Mouse (Mus musculus) left cerebral cortex, postnatal 10 days (tissue): ENCODE measurements around the gene Ndufv2. TPM values are rescaled to one million over a fixed set of nuclear protein-coding genes. Genes with fewer than 3 reads are reported as not detected.
A peak's percentile ranks its signal among the peaks of the same experiment; 100 is the strongest.
"Not testable (repeated sequence)": the region's sequence is repeated elsewhere in the genome, so short reads cannot be mapped to it uniquely, and the experiment has no call there.

Source experiments
- DNase-seq, 2 experiments: peaks; one replicate each; pipeline ENCODE4 v3.0.0; 2021 to 2022; ENCODE audit warnings: low spot score in 2 of 2, mixed read lengths in 1 of 2; ENCODE audit errors: extremely low spot score in 1 of 2
- intact Hi-C: fragments of 180-260 bp; cut with DNase I; formaldehyde crosslinking; loops from one replicate; pipeline ENCODE4 v1.15.1; 2025
- total RNA-seq, 2 experiments: library from RNA; stranded (reverse); gene quantifications; 2 replicates each; pipeline ENCODE4 v1.2.3; 2021

Gene Ndufv2
- total RNA-seq, 2 experiments from 2014 or later = 246 to 254 TPM

DNA sequence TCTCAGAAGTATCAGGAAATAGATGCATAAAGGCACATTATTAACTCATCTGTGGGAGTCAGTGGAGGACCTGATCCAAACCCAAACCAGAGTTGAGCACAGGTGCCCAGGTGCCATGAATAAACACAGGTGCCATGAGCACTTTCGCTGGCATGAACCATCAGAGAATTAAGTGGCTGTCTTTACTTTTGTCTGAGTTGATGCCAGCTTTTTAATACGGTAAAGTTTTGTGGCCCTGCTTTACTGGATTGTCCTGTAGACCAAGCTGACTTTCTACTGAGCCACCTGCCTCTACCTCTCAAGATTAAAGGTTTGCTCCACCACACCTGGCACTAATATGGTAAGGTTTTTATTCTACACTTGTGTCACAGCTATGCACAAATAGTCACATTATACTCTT is 9.3 kb downstream of the Ndufv2 start:
- intact Hi-C loops = no loop called here
- DNase-seq = no peak

DNA sequence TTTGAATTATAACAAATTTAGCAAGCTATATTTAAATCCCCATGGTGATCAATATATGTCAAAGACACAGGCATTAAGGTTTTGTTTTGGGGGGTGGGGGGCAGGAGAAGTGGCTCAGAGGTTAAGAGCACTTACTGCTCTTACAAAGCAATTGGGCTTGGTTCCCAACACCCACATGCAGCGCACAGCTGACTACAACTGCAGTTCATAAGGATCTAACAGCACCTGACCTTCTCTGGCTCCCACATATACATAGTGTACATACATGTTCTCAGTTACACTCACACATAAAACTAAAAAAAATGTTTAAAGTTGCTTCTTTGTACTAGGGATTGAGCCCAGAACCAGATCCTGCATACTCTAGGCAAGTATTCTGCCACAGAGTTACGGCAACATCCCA is 10.0 kb downstream of the Ndufv2 start:
- no peak for DNase-seq
- intact Hi-C loops = no loop called here

DNA sequence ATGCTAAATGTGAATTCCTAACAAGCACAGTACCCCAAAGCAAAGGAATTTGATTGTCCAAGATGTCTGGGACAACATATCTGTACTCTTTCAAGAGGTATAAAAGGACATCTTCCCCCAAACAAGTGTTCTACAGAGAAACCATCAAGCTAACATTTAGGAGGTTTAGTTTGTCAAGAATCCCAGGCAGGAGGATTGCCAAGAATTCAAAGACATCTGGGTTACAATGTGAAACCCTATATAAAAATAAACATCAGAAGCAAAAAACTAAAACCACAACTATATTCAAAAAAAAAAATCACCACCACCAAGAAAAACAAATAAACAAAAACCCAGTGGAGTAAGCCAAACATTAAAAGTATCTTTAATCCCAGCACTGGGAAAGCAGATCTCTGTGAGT is 11.1 kb downstream of the Ndufv2 start:
- intact Hi-C loops = no loop called here
- no peak for DNase-seq

DNA sequence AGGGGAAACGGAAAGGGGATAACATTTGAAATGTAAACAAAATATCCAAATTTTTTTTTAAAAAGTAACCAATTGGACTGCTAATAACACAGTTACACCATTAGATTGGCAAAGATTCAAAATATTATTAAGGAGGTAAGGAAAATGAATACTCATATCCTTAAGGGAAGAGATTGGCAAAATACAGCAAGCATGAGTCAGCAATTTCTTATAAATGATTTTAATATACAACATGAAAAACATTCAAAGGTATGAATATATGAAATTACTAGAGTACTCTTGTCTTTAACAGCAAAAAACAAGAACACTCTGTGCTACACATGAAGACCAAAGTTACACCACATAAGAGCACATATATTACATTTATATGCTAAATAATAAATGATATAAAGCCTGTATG is 16.3 kb downstream of the Ndufv2 start:
- DNase-seq = no peak

DNA sequence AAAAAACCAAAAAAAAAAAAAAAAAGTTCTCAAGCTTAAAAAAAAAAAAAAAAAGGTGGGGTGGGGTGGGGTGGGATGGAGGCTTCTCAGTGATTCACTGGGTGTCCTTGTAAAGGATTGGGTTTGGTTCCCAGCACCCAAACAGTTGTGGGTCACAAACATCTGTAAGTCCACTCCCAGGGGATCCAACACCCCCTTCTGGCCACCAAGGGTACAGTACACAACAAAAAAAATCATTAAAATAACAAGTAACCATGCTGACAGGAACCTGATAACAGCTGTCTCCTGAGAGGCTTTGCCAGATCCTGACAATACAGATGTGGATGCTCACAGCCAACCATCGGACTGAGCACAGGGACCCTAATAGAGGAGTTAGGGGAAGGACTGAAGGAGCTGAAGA is 16.9 kb downstream of the Ndufv2 start:
- intact Hi-C loops = no loop called here
- no peak for DNase-seq

More for the DNA sequence above, 16.3 kb downstream of the Ndufv2 start:
- intact Hi-C loops = no loop called here

DNA sequence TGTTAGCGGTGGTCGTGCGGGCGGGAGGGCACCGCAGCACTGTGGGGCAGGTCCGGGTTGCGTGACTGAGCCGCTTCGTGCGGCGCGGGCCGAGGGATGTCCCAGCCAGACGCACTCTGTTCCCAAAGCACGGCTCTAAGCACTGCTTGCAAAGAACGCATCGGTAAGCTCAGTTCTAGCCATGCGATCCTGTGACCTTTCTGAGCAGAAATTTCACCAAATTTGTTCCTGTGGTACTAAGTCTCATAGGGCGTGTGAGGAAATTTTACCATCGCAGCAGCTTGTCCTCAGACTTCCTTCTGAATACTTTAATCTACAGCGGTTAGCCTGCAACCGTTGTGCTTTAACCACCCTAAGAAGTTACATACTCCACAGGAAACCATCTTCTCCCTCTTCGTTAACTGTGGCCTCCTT is 23.9 kb downstream of the Ndufv2 start:
- no peak for DNase-seq
- intact Hi-C loops = loop anchor here (10.0 kb wide), 1 partner anchor 213 kb away; no protein-coding TSS in a partner anchor

DNA sequence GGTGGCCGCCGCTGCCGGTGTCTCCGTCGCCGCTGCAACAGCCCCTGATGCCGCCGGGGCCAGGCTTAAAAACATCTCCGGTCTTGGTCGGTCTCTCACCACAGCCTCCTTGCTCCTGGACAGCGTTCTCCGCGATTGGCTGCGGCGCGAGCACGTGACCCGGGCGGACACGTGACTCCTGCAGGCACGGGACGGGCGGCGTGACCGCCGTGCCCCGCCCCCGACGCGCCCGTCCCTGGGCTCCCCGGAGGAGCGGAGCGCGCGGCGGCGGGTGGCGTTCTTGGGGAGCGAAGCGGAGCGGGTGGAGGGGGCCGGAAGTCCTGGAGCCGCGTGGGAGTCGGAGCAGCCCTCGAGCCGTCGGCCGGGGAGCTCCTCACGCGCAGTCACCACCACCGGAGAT is 24.4 kb downstream of the Ndufv2 start, which contains the start of gene Ankrd12:
Gene Ankrd12, minus strand, starts transcription at position 156 of the 400 bp plus-strand sequence.
- intact Hi-C loops = loop anchor here (10.0 kb wide), 1 partner anchor 212 kb away; no protein-coding TSS in a partner anchor
- DNase-seq = peak; percentile 93 to 97

DNA sequence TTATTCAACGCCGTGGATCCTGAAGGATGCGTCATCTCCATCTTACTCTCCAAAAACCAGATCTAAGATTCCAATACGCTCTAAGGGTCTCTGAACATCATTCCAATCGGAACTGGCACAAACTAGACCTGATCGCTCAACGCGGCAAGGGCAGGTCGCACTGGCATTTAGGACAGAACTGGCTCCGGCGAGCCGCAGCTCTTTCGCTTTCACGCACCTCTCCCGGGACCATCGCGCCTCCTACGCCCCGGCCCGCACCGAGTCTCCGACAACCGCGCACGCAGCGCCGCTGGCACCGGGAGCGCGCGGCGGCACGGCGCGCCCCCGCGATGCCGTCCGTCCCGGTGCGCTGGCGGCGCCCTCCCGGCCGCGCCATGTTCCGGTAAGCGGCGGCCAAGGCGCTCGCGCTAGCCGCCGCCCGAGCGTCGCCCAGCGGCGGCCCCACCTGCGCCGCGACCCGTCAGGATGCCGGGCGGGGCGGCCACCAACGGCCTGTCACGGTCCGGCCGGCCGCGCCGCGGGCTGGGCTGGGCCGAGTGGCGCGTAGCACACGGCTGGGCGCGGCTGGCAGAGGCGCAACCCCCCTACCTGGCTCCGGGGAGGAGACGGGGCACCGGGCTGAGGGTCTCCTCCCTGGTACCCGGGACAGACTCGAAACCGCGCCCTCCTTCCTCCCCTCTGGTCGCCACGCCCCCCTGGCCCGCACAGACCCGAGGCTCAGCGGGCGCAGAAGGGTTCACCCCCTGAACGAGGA is 25.0 kb downstream of the Ndufv2 start:
- intact Hi-C loops = loop anchor here (10.0 kb wide), 1 partner anchor 212 kb away; no protein-coding TSS in a partner anchor
- DNase-seq = peak; percentile 14 to 70

DNA sequence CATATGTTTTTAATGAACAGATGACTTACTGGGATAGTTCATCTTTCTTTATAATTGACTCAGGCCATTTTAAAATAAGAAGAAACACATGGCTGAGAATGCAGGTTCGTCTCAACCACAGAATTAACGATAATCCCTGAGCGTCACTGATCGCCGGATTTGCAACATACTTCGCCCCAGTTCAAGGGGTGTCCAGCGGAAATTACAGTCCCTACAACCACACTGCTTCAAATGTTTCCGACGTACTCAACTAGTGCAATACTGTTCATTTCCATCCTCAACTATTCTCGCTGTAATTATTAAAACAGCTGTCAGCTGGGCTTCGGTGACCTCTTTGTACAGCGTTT is 25.6 kb downstream of the Ndufv2 start:
- intact Hi-C loops = loop anchor here (10.0 kb wide), 1 partner anchor 211 kb away; no protein-coding TSS in a partner anchor
- DNase-seq = no peak

DNA sequence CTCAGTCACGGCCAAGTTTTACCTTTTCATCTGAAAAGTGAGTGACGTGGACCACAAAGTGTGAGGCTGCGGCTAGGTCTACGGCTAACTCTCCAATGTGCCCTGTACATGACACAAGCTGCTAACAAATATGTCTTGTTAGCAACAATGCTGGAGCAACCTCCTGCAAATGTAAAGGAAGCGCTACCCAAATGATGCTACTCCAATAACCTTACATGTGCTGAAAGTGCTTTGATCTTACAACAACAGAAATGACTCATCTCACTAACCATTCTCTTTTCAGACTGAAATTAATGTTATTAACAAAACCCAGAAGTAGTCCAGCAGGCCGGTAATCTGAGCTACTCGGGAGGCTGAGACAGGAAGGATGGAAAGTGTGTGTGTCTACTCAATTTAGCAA is 27.4 kb downstream of the Ndufv2 start:
- DNase-seq = no peak
- intact Hi-C loops = loop anchor here (10.0 kb wide), 1 partner anchor 209 kb away; no protein-coding TSS in a partner anchor

DNA sequence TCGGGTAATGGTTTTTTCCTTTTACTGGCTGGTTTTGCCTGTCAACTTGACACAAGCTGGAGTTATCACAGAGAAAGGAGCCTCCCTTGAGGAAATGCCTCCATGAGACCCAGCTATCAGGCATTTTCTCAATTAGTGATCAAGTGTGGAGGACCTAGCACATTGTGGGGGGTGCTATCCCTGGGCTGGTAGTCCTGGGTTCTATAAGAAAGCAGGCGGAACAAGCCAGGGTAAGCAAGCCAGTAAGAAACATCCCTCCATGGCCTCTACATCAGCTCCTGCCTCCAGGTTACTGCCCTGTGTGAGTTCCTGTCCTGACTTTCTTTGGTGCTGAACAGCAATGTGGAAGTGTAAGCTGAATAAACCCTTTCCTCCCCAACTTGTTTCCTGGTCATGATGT is 32.3 kb downstream of the Ndufv2 start:
- intact Hi-C loops, DNase-seq: not testable (repeated sequence)

DNA sequence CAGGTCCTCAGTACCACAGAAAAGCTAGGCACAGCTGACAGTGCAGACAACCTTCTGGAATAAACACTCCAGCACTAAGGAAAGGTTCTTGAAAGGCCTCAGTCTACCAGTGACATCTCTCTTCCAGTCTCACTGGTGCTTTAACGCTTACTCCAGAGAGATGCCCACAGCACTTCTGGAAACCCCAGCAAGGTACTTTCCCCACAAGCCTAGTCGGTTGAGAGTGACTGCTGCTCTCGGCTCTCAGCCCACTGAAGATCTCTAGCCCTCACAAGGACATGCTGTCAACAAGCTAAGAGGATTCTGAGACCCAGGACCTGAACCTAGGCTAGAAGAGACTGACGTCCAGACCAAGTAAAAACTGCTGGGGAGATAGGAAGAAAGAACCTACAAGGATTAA is 36.2 kb downstream of the Ndufv2 start:
- intact Hi-C loops = no loop called here
- DNase-seq = no peak

DNA sequence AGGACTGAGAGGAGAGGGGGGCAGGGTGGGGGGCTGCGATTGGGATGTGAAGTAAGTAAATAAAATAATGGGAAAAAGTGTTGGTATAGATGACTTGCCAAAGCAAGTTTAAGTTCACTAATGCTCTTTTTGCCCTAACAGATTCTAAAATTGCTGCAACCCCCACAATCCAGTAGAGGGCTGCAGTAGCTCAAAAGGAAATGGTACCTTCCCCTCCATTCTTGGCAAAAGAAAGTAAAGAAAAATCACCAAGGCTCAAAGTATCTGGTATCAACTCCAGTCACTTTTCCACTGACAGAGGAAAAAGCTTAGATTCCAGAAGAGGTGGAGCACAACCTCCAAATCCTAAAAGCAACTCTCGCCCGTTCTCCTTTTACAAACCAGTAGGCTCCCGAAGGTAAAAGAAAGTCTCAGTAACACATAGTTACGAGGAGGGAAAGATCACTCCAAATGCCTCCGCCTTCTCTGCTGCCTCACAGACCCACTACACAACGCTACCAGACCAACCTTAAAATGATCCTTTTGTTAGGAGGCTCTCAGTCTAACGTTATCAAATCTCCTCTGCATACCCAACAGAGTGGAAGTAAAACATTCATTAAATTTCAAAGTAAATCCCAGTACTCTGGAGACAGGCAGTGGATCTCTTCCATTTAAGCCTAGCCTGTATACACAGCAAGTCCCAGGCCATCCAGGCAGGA is 40.0 kb downstream of the Ndufv2 start:
- no peak for DNase-seq
- intact Hi-C loops = no loop called here

DNA sequence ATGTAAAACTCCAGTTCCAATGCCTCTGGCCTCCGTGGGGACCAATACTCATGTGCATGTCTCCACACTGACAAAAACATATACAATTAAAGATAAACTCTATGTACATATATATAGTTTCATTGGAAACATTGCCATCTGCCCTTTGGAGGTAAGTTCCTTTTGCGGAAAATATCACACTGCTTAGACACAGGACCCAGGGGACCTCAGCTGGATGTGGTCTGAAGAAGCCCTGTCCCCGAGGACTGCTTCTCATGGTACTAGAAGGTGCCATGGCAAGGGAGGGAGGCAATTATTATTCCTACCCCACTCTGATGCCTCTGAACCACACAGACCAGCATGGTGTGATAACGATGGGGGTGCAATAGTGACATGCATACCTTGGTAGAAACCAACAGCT is 43.2 kb downstream of the Ndufv2 start:
- DNase-seq = no peak
- intact Hi-C loops = no loop called here

DNA sequence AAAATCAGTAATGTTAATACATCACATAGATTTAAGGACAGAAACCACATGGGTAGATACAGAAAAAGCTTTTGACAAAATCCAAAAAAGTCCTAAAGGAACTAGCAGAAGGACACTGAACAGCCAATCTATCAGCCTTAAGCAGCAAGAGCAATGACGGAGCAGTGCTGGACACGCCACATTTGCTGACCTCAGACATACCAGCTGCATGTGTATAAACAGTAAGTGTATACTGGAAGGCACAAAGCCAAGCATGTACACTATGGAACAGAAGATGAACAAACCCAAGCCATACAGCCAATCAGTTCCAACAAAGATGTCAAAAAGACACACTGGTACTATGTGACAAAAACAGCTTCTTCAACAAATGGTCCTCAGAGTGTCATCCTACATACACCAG is 44.2 kb downstream of the Ndufv2 start:
- intact Hi-C loops = no loop called here

DNA sequence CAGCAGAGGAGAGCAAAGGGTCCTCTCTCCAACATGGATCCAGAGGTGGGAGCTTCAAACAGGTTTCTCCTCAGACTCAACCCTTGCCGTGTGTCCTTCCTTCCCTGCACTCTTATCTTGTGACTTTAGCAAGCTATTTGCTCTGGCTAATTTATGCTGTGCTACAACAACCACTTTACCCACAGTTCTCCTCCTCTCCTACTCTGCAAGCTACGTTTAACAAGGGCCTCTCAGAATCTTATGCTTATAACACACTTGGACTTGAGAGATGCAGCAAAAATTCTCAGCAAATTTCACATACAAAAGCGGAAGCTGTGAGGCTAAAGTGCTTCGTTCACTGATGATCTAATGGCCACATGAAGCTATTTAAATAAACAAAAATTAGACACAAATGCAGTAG is 48.0 kb downstream of the Ndufv2 start:
- no peak for DNase-seq
- intact Hi-C loops = no loop called here

More for the DNA sequence above, 44.2 kb downstream of the Ndufv2 start:
- no peak for DNase-seq

DNA sequence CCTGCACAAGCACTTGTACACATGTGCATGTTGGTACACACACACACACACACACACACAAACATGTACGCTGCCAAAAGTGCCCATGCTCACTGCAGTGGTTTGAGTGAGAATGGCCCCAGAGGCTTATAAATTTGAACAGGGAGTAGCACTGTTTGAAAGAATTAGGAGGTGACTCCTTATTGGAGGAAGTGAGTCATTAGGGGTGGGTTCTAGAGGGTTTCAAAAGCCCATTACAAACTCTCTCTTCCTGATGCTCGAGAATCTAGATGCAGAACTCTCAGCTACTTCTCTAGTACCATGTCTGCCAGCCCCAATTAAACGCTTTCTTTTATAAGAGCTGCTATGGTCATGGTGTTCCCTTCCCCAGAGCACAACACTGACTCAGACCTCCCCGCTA is 52.6 kb downstream of the Ndufv2 start:
- intact Hi-C loops = no loop called here
- no peak for DNase-seq

DNA sequence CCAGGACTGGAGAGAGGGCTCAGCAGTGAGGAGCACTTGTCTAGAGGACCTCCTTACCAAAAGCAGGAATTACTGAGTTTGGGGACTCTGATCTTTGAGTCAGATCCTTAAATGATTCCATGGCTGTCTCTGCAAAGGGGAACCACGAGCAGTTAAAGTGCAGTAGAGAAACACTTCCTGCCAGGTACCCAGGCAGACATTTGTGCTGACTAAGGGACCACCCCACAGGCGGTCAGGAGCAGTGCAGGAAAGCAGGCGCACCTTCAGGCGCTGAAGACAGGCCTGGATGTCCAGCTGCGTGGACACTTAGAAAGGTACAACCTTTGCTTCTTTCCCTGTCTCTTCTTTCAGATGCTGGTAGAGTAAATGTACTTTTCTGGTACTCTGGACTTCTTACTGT is 53.2 kb downstream of the Ndufv2 start:
- intact Hi-C loops = no loop called here
- DNase-seq = no peak

DNA sequence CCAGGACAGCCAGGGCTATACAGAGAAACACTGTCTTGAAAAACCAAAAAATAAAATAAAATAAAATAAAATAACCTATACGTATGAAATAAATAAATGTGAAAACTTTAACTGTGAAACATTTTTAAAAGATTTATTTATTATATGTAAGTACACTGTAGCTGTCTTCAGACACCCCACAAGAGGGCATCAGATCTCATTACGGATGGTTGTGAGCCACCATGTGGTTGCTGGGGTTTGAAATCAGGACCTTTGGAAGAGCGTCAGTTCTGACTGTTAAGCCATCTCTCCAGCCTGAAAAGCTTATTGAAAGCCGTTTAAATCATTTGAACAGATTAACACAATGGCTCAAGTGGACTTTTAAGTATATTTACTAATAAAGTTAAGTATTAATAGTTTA is 57.7 kb downstream of the Ndufv2 start:
- intact Hi-C loops, DNase-seq: not testable (repeated sequence)

DNA sequence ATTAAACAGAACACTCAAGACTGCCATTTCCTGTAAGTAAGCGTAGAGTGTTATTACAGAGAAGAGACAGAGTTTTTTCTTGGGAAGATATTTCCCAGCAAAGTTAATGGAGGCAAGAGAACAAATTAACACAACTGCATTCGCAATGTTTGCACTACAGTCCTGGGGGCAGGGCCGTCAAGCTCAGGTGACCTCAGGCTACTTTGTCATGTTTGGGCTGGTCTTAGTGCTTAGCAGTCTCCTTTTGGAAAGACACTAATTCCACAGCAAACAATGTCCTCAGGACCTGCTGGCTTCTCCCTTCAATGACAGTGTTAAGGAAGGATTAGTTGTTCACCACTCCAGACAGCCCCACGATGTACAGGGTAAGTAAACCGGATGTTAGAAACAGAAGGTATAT is 60.3 kb downstream of the Ndufv2 start:
- intact Hi-C loops = no loop called here
- no peak for DNase-seq
